Mouse (Mus musculus): ENCODE measurements around the gene Gm20498. TPM values are rescaled to one million over a fixed set of nuclear protein-coding genes. Genes with fewer than 3 reads are reported as not detected.

Gene Gm20498
- polyA plus RNA-seq, 1 experiment from 2014 or later, result 28.6 TPM

GRCm38 (mm10) chr12:81324116-81324515 is 208.6 kb downstream of the Gm20498 start:
- peaks cover 6% of the 10 kb centered on the region for H3K4me1 ChIP-seq (ENCODE audit: control insufficient read depth, insufficient read depth, low read length)
- no peak for ATAC-seq (replicated peaks; ENCODE audit: extremely low read depth, insufficient read depth, low FRiP score)
- no peak overlapping the region for H3K9ac ChIP-seq (ENCODE audit: low read length)
- no peak overlapping the region for H3K27ac ChIP-seq (ENCODE audit: low read length)
- H3K4me3 ChIP-seq (ENCODE audit: low read length), result no peak overlapping the region
- no peak overlapping the region for H3K4me2 ChIP-seq (ENCODE audit: low read depth, low read length)
- no peaks in the 10 kb centered on the region for H3K36me3 ChIP-seq (ENCODE audit: control insufficient read depth, insufficient read depth)
- H3K9me3 ChIP-seq (replicated peaks; ENCODE audit: control insufficient read depth, low read length), result no peaks in the 10 kb centered on the region
- H3K27me3 ChIP-seq (ENCODE audit: control insufficient read depth, insufficient read depth, low read length), result no peaks in the 10 kb centered on the region
- whole genome bisulfite sequencing, result 81% methylated on average over 3 of the region's 3 CpGs

- H3K27ac ChIP-seq (ENCODE audit: low read length), result no peak overlapping the region
- ATAC-seq (replicated peaks; ENCODE audit: extremely low read depth, insufficient read depth, low FRiP score), result no peak
Measured at GRCm38 (mm10) chr12:81321021-81321420, 211.7 kb downstream of the Gm20498 start.

GRCm38 (mm10) chr12:81317811-81318210 is 214.9 kb downstream of the Gm20498 start:
- Histone ChIP-seq H3K4me2 (ENCODE audit: low read depth, low read length) (no peak overlapping the region), H3K9me3 (replicated peaks; ENCODE audit: control insufficient read depth, low read length) (no peaks in the 10 kb centered on the region), H3K4me3 (ENCODE audit: low read length) (no peak overlapping the region), H3K4me1 (ENCODE audit: control insufficient read depth, insufficient read depth, low read length) (peaks cover 6% of the 10 kb centered on the region), H3K27me3 (ENCODE audit: control insufficient read depth, insufficient read depth, low read length) (no peaks in the 10 kb centered on the region), H3K27ac (ENCODE audit: low read length) (no peak overlapping the region), H3K9ac (ENCODE audit: low read length) (no peak overlapping the region), H3K36me3 (ENCODE audit: control insufficient read depth, insufficient read depth) (no peaks in the 10 kb centered on the region)
- ATAC-seq (replicated peaks; ENCODE audit: extremely low read depth, insufficient read depth, low FRiP score), result no peak
- 28% methylated on average over 2 of the region's 2 CpGs for WGBS

More at GRCm38 (mm10) chr12:81321021-81321420, 211.7 kb downstream of the Gm20498 start:
- Histone ChIP-seq H3K4me1 (ENCODE audit: control insufficient read depth, insufficient read depth, low read length) (peaks cover 6% of the 10 kb centered on the region), H3K9ac (ENCODE audit: low read length) (no peak overlapping the region), H3K4me3 (ENCODE audit: low read length) (no peak overlapping the region), H3K36me3 (ENCODE audit: control insufficient read depth, insufficient read depth) (no peaks in the 10 kb centered on the region), H3K9me3 (replicated peaks; ENCODE audit: control insufficient read depth, low read length) (no peaks in the 10 kb centered on the region), H3K27me3 (ENCODE audit: control insufficient read depth, insufficient read depth, low read length) (no peaks in the 10 kb centered on the region), H3K4me2 (ENCODE audit: low read depth, low read length) (no peak overlapping the region)
- WGBS, result 72% methylated on average over 1 of the region's 1 CpGs

GRCm38 (mm10) chr12:81315953-81316352 is 216.8 kb downstream of the Gm20498 start:
- Histone ChIP-seq H3K4me3 (ENCODE audit: low read length) (no peak overlapping the region), H3K4me1 (ENCODE audit: control insufficient read depth, insufficient read depth, low read length) (peaks cover 3% of the 10 kb centered on the region; the same call in 1 of the 2 replicates), H3K36me3 (ENCODE audit: control insufficient read depth, insufficient read depth) (no peaks in the 10 kb centered on the region), H3K27ac (ENCODE audit: low read length) (no peak overlapping the region), H3K4me2 (ENCODE audit: low read depth, low read length) (no peak overlapping the region), H3K9me3 (replicated peaks; ENCODE audit: control insufficient read depth, low read length) (no peaks in the 10 kb centered on the region), H3K9ac (ENCODE audit: low read length) (no peak overlapping the region), H3K27me3 (ENCODE audit: control insufficient read depth, insufficient read depth, low read length) (no peaks in the 10 kb centered on the region)
- WGBS, result 84% methylated on average over 5 of the region's 5 CpGs
- no peak for ATAC-seq (replicated peaks; ENCODE audit: extremely low read depth, insufficient read depth, low FRiP score)

Other genes starting within 250 kb of the Gm20498 start
- 0.35 and 0.46 TPM in 2 replicates for gene Slc8a3, start 199.7 kb downstream of the Gm20498 start, polyA plus RNA-seq (2015; fragmentation: Nextera tagmentation; extraction: Ambion mirVana)
- 0.10 and 0.17 TPM in 2 replicates for gene Gm4787, start 153.4 kb downstream of the Gm20498 start, polyA plus RNA-seq (2015; fragmentation: Nextera tagmentation; extraction: Ambion mirVana)
- 0.42 and 0.47 TPM in 2 replicates for gene Adam4, start 111.0 kb downstream of the Gm20498 start, polyA plus RNA-seq (2015; fragmentation: Nextera tagmentation; extraction: Ambion mirVana)
- gene Cox16, start 47.8 kb downstream of the Gm20498 start, polyA plus RNA-seq (2015; fragmentation: Nextera tagmentation; extraction: Ambion mirVana), result 90.0 and 94.7 TPM in 2 replicates
- gene Synj2bp, start within 50 bp of the Gm20498 start, polyA plus RNA-seq (2015; fragmentation: Nextera tagmentation; extraction: Ambion mirVana), result 33.5 and 35.2 TPM in 2 replicates
- gene Adam21, start 35.6 kb upstream of the Gm20498 start, polyA plus RNA-seq (2015; fragmentation: Nextera tagmentation; extraction: Ambion mirVana), result 0.10 and 0.12 TPM in 2 replicates
- 40.1 and 43.0 TPM in 2 replicates for gene Med6, start 62.1 kb upstream of the Gm20498 start, polyA plus RNA-seq (2015; fragmentation: Nextera tagmentation; extraction: Ambion mirVana)
- 4.0 and 4.5 TPM in 2 replicates for gene Ttc9, start 98.3 kb upstream of the Gm20498 start, polyA plus RNA-seq (2015; fragmentation: Nextera tagmentation; extraction: Ambion mirVana)
- 0.20 and 0.37 TPM in 2 replicates for gene Map3k9, start 248.3 kb upstream of the Gm20498 start, polyA plus RNA-seq (2015; fragmentation: Nextera tagmentation; extraction: Ambion mirVana)

Data from heart, embryonic 16.5 days (tissue).